In genomic region chr6:24622098-24622497, GRCm38 (mm10) we compare ENCODE assay signal across 15 mouse cellular contexts. TPM values are rescaled to one million over a fixed set of nuclear protein-coding genes. Genes with fewer than 3 reads are reported as not detected.
"Had no signal": no experiment of that assay in that cellular context is flagged by ENCODE, and none has a peak within 500 bp of the region (broad histone marks: within the 10 kb centered on the region; RNA-seq: fewer than 3 reads in every experiment).

No protein-coding gene starts in this region.

- ATAC-seq: midbrain, embryonic 13.5 days had no signal

- H3K4me2 ChIP-seq: kidney, embryonic 15.5 days; limb, embryonic 12.5 days; midbrain, embryonic 13.5 days had no signal

- H3K4me3 ChIP-seq: kidney, embryonic 15.5 days; limb, embryonic 12.5 days; midbrain, embryonic 13.5 days had no signal

- DNase-seq: kidney, postnatal 14 days; layer of hippocampus, adult 9-11 months; layer of hippocampus, postnatal 36 days; liver; lung, adult 18-20 months; lung, postnatal 36 days; thymus, adult 2 months; thymus, postnatal 25 days had no signal

- H3K9me3 ChIP-seq: kidney, embryonic 15.5 days; limb, embryonic 12.5 days; midbrain, embryonic 13.5 days had no signal

- H3K9ac ChIP-seq: kidney, embryonic 15.5 days; limb, embryonic 12.5 days; liver, embryonic 14.5 days; midbrain, embryonic 13.5 days had no signal

- H3K27ac ChIP-seq: kidney, embryonic 15.5 days; limb, embryonic 12.5 days; liver, embryonic 14.5 days; midbrain, embryonic 13.5 days had no signal

- H3K27me3 ChIP-seq: kidney, embryonic 15.5 days; limb, embryonic 12.5 days; midbrain, embryonic 13.5 days had no signal

- H3K4me1 ChIP-seq: kidney, embryonic 15.5 days; limb, embryonic 12.5 days; midbrain, embryonic 13.5 days had no signal

RNA-seq across cellular contexts. Expression of gene Lmod2, which starts 24.5 kb away (rescaled TPM):
- polyA plus RNA-seq: limb, embryonic 12.5 days; midbrain, embryonic 13.5 days; midbrain, postnatal 0 days; neural tube, embryonic 14.5 days; urinary bladder, adult 2 months had no signal
